Mouse (Mus musculus): ENCODE measurements around the gene Fam205a1.
"Not testable (repeated sequence)": the region's sequence is repeated elsewhere in the genome, so short reads cannot be mapped to it uniquely, and the experiment has no call there.

Fam205a1 gene

DNA sequence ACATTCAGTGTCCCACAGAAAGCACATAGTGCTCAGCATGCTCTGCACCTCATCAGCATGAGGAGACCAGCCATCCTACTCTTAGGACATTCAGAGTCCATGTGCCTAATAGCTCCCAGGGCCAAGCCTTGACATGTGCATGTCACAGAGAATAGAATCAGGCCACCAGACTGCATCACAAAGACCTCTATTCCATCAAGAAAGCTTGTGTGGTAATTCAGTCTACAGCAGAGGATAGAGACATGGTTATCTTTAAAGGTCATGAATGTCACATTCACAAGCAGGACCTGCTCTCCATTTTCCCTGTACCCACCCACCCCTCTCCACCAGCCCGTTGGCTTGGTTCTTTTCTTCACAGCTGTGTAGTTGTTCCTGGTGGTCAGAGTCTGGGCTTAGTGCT lies at the start of gene Fam205a1:
Fam205a1 (minus strand) TSS at position 101 of the 400 bp plus-strand sequence.
- DNase-seq (ENCODE audit: low spot score) = not testable (repeated sequence)

DNA sequence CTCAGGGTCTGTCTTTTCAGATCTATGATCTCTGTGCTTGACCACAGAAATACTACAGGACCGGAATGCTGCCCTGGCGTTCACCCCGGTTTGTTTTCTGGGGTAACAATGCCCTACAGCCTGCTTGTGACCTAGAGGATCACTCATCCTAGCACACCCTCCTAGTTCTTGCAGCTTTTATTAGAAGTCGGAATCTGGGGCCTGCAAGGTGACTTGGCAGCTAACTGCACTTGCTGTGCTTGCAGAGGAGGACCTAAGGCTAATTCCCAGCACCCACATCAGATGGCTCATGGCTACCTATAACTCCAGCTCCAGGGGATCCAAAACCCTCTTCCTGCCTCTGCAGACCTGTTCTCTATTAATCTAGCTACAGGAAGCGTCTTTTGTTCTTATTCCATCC lies 49.0 kb upstream of the Fam205a1 start:
- no peak for DNase-seq (ENCODE audit: low spot score)

DNA sequence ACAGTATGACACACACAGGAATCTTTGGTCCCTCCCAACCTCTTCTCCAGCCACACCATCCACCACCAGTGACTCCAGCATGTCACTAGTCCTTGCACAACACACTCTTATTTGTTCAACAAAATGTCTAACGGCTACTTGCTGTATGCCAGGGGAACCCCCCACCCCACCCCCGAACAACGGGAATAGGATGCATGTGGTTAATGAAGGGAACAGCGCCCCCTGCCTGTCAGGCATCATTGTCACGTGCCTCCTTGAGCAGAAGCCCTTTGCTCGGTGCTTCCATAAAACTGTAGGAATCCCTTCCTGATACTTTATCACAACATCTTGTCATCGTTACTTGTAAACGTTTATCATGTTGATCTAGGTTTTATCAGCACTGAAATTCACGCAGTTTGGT lies 48.5 kb upstream of the Fam205a1 start:
- DNase-seq (ENCODE audit: low spot score) = no peak

DNA sequence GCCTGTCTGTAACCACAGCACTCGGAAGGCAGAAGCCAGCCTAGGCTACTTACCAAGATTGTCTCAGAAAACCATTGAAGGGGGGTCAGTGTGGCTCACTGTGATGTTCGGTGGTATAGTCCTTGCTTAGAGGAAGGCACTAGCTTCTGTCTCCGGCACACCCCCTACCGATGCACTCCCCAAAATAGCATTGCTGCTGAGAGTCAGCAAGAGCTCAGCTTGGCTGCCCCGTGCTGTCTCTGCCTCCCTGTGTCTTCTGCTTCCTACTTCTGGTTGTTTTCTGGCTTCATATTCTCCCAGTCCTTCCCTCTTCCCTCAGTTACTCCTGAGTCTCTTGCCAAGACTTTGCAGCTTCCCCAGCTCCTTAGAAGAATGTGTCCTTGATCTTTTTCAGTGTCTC lies 47.2 kb upstream of the Fam205a1 start:
- DNase-seq (ENCODE audit: low spot score) = no peak

DNA sequence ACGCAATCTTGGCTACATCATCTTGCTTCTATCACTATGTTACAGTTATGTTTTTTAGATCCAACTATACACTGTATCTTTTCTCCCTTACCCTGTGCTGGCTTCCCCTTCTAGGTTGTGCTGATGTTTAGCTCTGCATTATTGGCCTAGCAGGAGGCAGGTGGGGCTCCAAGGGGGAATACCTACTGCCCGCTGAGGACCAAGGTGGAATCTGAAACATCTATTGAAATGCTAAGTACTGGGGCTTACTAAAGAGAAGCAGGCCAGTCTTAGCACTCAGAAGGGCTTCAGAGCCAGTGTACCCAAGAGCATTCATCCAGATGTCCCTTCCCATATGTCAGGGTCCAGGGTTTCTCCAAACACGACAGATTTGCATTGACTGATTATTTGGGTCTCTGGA lies 45.2 kb upstream of the Fam205a1 start:
- DNase-seq (ENCODE audit: low spot score) = no peak

DNA sequence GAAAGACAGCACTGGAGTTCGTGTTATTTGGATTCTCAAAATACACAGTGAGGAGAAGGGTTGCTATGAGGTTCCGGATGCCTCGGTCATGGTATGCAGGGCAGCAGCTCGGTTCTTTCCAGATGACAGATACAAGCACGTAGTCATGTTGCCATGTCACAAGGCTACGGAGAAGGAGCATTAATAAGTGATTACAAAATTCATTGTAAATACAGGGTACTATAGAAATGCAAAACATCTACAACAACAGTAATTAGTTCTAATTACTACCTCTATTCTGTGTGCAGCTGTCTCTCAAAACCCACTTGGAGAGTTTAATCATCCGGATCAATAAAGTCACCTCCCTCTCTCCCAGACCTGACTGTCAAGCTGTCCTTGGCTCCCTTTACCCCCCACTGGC lies 41.4 kb upstream of the Fam205a1 start:
- no peak for DNase-seq (ENCODE audit: low spot score)

DNA sequence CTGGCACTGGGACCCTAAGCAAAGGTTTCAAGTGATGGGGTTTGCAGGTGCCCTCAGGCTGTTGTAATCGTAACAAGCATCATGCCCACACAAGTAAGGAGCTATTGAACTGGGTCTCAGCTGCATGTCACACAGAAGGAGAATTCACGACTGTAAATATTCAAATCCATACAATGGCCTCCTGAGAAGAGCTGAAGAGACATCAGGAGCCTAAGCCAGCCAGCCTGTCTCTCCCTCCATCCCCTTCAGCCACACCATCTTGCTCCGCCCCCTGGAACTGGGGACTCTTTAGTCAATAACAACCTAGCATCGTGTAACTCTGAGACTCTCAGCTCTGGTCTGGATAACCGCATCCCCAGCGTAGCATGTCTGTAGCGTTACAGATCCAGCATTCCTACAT lies 37.5 kb upstream of the Fam205a1 start:
- no peak for DNase-seq (ENCODE audit: low spot score)

DNA sequence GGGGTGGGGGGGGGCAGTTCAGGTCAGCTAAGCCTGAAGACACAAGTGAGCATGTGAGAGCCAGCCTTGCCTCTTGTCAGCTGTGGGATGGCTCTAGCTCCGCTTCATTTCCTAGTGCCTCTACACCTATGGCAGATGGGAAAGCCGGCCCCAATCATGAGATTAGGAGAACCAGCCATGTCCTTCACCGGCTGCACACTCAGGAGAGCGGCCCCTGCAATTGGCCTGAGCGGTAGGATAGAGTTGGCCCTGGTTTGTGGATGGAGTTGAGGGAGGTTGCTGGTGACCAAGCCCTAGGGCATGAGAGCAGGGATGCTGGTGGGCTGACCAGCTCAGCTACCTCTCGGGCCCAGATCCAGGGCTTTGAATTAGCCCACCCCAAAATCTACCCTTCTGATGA lies 35.1 kb upstream of the Fam205a1 start:
- DNase-seq (ENCODE audit: low spot score) = no peak

DNA sequence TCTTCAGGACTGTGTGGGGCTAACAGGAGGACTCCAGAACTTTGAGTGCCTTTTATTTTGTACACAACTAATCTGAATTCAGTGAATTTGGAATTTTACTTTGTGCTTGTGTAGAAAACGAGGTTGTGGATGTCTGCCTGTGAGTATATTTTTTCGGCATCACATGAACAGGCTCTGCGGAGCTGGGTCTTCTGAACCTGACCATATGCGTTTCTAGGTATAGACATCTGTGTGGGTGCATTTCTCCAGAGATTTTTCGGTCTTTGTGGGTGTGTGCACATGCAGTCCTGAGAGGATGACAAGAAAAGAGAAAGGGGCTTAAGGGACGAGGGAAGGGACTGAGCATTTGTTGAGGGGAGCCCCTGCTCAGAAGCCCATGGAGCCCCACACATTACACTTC lies 33.2 kb upstream of the Fam205a1 start:
- no peak for DNase-seq (ENCODE audit: low spot score)

DNA sequence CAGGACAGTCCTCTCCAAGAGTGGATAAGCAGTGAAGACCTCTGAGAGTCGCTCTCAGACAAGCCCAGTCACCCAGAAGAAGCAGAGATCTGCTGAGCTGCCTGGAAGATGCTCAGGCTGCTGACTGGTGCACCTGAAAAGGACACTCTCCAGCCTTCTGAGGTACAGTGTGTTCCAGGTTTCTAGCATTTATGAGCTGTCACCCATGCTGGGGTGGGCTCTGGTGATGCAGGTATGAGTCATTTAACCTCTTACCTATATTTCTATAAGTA lies 26.9 kb upstream of the Fam205a1 start:
- no peak for DNase-seq (ENCODE audit: low spot score)

DNA sequence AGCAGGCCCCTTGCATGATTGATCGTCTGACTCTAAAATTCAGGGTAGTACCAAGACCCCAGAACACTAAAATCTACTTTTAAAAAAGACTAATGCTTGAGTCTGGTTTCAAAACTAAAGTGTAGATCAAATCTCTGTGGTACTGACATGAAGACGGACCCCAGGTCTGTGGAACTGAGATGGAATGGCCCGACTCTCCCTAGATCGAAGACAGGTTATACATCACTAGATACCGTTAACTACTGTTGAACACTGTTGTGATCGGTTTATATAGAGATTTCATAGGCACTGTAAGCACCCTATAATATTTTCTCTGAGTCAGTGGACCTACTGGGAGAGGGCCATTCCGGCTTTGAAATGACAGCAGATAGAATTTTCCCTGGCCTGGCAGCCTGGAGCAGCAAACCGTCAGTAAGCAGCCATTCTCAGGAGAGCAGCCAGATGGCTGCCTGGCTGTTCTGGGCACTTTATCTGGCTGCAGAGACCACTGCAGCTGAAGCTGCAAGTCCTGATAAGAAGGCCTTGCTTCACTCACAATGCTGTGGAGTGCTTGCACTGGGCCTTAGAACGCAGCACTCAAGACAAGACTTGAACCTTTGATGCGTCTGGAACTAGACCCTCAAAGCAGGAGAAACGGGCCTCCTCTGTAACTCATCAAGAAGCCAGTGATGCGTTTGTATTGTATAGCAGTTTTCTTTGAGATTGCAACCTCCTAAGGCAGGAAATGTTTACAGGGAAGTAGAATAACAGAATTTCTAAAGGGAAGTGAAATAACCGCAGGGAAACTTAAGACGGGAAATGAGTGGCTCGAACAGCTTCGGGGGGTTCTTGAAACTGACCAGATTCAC lies 26.4 kb upstream of the Fam205a1 start:
- no peak for DNase-seq (ENCODE audit: low spot score)

DNA sequence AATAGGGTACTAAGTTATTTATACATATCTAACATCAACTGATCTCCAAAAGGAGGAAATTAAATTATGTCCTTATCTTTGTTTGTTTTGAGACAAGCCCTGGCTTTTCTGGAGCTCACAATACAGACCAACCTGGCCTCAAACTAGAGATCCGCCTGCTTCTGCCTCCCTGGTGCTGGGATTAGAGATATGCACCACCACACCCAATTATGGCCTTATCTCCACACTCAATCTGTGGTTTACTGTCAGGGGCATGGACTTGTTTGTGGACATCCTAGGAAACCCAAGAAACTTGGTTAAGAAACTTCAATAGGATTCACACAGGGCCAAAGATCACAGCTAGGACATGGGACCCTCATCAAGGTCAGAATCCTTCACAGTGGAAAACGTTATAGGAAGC lies 24.0 kb upstream of the Fam205a1 start:
- DNase-seq (ENCODE audit: low spot score) = no peak

DNA sequence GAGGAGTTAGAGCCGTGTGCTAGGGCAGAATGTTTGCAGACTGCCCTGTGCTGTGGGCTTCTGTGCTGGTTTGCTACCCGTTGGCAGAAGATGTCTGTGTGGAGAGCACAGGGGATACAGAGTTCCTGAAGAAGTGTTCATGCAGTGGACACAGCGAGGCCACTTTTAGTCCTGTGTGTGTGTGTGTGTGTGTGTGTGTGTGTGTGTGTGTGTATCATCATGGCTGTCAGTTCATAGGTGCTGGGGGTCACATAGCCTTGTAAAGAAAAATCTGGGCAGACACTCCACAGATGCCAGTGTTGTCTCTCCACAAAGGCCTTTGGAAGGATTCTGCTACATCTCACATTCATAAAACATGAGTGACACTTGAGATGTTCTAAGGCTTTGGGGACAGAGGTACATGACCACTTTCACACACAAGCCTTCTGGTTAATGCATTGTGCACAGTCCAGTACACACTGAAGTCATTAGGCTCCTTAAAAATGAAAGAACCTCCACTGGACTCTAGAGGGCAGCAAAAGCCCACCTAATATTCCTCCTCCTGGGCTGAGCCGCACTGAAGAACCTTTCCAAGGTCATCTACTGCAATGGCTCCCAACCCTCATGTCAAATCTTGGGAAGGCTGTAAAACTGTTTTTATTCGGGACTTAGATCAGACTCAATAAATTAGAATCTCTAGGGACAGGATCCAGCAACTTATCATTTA lies 23.1 kb upstream of the Fam205a1 start:
- peak; percentile 37 for DNase-seq (ENCODE audit: low spot score)

DNA sequence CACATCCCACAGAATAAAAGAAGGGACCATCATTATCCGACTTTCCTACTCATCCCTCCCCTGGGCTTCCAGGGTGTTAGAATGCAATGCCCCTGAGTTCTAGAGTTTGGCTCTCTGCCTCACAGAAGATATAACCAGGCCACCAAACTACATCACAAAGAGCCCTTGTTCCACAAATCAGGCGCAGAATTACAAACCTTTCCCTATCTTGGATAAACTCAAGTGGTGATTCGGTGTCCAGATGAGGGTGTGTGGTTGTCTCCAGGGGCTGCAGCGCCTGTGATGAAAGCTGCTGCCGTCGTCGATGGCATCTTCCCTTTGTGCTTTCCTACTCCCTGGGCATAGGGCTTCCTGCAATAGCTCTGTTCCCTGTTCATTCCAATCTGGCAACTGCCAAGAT lies 20.4 kb upstream of the Fam205a1 start, which contains the start of gene Fam205c:
Fam205c (minus strand) TSS at position 101 of the 400 bp plus-strand sequence.
- DNase-seq (ENCODE audit: low spot score) = no peak

DNA sequence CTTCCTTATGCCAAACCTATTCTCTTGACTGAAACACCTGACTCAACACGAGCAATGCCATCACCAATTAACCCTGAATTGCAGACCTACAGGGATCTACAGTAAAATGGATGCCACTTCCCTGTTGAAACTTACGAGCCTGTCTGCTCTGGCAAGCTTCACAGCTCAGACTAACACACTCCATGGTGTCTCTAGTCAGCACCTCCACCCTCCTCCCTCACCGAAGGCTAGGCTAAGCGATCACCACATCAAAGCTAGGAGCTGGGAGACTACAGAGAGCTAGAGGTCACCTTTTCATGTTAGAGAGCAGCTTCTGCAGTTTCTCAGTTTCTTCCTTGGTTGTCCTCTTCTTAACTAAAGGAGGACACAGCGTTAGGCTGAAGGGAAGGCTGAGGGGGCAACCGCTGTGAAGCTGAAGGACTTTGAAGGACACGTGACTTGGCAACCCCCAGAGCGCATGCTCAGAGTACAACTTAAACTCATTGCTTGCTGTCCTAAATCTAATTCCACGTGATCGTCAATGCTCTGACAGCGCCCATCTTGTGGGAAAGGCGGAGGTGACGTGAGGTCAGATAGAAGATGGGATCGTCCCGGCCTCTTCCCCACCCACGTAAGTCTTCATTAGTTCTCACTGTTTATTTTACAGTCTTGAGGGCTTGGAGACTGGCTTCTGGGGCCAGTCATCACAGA lies 19.2 kb upstream of the Fam205a1 start:
- no peak for DNase-seq (ENCODE audit: low spot score)

DNA sequence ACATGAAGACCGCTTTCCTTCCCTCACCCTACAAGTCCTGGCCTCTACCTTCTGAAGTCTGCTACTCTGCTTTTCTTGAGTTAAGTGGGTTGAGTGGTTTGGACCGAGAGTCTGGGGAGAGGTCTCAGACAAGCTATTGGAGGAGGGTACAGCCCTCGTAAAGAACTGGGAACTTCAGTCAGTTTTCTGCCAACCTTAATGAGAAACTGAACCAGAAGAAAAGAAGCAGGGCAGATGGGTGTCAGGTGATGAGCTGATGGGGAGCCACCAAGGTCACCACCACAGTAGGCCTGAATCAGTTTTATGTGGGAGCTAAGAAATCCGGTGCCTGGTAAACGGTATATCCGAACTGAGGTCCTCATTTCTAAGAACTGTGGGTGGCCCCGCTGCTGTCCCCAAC lies 18.5 kb upstream of the Fam205a1 start:
- DNase-seq (ENCODE audit: low spot score) = no peak

DNA sequence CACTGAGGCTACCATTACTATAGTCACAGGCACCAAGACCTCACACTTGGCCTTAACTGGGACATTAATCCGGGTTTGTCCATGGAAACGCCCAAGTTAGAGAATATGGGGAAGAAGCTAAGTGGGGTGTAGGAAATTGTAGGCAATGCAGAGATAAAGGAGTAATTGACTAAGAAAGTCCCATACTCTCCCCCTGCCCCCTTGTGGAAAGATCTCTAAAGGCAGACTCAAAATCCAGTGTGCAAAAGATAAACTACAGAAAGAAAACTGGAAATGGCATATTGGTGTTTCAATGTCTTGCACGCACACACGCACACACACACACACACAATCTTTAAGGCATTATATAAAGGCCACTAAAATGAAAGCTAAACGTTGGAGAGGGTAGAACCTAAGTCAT lies 17.1 kb upstream of the Fam205a1 start:
- DNase-seq (ENCODE audit: low spot score) = no peak

DNA sequence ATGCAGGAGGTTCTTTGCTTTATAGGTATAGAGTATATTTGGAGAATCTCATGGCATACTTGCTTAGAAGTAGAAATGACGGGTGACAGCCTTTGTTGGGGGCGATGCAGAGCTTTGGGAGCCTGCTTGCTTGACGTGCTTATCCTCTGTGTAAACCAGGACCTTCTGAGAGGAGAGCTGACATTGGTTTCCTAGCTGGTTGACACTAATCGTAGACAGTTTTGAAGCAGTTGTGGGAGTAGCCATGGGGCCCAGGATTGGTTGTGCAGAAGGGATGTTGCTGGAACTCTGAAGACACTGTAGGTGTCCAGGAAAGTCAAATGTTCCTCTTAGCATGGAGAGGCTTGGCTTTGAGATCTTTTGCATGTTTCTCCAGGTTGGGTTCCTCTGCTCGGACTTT lies 14.5 kb upstream of the Fam205a1 start:
- no peak for DNase-seq (ENCODE audit: low spot score)

DNA sequence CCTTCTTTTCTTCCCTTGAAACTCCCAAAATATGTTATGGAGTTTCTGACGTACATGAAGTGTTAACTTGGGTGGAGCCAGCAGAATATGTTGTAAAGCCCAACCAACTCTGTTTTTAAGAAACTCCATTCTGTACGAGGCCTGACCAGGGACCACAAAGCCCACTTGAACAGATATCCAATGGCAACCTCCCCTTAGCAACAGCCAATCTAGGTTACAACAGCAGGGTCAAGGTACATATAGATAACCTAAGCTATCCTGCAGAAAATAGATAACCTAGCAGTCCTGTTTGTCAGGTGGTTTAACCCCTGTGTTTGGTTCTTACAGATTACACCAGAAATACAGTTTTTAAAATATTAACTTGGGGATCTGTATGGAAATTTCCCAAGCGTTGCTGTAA lies 13.7 kb upstream of the Fam205a1 start:
- DNase-seq (ENCODE audit: low spot score) = no peak

DNA sequence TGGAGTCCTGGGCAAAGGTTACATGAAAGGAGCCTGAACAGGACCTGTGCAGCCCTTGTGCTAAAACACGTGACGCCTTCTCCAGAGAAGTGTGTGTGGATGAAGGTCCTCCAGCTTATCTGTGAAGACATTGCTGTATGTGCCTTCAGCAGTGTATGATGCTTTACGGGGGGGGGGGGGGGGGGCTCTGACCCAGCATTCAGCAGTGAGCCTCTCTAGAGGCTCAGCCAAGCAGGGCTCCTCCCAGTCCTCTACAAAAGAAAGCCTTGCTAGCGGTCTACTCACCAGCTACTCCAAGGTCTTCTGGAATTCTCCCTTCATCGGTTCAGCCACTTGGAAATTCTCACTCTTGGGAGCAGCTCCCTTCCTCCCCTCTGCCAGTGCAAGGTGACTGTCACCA lies 9.8 kb upstream of the Fam205a1 start:
- DNase-seq (ENCODE audit: low spot score) = not testable (repeated sequence)

DNA sequence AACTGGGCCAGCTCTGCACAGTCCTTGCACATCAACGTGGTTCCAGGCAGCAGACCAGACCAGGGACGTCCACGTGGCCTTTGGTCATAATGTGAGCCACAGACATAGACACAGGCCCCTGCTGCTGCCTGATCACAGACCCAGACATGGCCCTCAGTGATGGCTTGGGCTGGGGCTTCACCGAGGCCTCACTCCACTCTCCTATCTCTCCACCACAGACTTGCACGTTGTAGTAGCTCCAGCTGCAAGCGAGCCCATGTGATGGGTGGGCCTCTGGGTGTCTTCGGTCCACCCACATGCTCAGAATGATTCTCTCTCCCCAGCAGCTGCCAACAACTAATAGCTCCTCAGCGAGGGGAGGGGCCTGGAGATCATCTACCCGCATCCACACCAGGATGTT lies 6.8 kb upstream of the Fam205a1 start:
- not testable (repeated sequence) for DNase-seq (ENCODE audit: low spot score)

DNA sequence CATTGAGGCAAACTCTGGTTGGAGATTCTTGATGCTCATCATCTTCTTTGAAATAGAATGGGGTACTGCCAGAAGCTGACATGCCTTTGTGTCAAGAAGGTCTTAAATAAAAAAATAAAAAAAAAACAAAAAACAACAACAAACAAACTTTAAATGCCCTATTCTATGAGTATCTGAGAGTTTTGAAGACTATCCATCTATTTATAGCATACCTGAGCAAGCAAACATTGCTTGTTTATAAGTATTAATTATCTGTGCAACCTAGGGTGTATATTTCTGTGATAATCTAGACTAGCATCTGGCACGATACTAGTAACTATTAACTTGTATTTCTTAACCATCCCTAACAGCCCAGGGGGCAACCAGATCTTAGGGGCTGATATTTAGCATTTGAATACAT lies 3.0 kb upstream of the Fam205a1 start, which contains the start of gene Gm12394:
Gm12394 (minus strand) TSS at position 101 of the 400 bp plus-strand sequence.
- DNase-seq (ENCODE audit: low spot score) = not testable (repeated sequence)
